Mouse (Mus musculus) urinary bladder, postnatal 25 days (tissue): ENCODE data around the gene Stxbp3.

Source experiments
- DNase-seq: peaks from one replicate; pipeline ENCODE4 v3.0.0; 2022; ENCODE audit warnings: low spot score

Stxbp3 gene

GRCm38 (mm10) chr3:108764976-108765375 is 75.3 kb downstream of the Stxbp3 start:
- no peak for DNase-seq

GRCm38 (mm10) chr3:108763691-108764090 is 76.6 kb downstream of the Stxbp3 start:
- DNase-seq = no peak

DNA sequence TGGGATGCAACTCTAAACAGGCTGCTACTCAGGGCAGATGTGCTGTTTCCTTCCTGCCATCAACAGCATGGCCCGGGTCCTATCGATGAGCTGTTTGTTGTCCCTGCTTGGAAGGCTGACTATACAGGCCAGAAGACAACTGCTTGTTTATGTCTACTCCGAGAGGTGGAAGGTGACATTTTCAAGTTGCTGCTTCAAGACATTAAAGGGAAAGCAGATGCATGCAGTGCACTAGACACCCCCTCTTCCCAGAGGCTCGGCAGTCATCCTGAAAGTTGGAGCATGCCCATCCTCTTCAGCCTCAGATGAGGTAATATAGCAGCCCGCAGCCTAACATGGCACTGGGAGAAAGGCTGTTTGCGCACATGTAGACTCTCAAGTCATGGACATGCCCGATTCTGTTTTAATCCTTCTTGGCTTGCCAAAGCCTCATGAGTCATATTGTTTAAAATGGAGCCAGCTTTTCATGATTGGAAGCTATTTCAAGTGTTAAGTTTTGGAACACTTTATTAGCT is 77.7 kb downstream of the Stxbp3 start:
- DNase-seq = no peak

DNA sequence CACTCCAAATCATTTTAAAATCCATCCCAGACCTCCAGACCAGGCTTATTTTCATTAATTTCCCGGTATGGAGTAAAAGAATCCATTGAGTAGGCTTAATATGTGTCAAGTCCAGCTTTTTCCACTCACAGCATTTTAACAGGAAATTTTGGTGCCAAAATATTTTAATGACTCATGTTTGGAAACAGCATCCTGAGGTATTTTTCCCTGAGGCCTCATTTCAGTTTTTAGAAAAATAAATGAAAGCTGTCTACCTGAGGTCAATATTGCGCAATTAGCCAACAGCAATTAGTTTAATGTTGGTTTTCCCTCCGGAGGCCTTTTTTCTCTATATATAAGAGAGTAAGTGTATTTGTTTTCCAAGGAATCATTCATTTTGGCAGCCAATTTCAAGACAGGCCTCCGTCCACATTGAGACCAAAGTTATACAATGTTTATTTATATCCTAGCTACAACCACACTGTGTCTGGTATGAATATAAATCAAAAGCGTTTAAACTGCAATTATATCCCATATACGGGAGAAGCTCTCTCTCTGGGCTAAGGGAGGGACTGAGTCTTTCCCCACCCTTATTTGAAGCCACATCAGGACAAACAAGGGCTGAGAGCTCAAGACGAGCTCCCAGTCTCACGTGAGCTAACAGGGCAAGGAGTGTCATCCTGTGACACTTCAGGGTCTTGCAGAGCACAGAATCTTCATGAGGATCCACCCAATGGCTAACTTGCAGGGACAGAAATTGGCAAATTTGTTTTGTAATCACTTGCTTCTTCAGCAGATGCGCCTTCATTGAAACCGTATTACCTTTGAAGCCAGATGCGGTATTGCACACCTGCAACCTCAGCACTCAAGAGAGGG is 80.5 kb downstream of the Stxbp3 start:
- no peak for DNase-seq

DNA sequence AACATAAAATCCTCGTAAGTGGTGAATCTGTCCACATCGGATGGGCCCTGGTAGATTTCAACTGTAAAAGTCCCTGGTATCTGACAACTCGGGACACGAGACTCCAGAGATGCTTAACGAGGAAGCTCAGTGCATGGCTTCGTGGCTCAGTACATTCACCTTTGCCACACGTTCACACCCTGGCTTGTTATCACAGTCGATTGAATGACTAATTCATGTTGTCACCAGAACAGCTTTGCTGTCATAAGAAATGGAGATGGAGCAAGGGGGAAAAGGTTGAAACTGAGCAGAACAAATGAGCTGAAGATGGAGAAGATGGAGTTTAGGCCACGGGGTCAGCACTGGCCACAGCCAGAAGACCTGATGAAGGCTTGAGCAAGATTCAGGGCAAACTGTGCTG is 82.8 kb downstream of the Stxbp3 start:
- DNase-seq = no peak

DNA sequence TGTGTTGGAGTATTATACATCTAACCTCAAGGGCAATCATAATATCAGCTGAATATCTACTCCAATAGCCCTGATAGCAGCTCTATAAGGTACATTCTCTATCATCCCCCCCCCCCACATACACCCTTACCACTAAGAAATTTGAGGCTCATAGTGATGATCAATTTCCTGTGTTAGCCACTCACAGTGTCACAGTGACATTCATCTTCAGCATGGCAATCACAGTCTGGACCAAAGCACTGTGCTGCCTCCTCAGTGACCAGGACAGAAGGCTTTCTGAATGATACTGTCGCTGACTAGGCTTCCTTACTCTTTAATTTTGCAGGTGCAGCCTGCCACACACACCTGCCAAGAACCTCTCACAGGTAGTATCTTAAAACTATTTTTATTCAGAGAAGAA is 84.2 kb downstream of the Stxbp3 start:
- DNase-seq = no peak

DNA sequence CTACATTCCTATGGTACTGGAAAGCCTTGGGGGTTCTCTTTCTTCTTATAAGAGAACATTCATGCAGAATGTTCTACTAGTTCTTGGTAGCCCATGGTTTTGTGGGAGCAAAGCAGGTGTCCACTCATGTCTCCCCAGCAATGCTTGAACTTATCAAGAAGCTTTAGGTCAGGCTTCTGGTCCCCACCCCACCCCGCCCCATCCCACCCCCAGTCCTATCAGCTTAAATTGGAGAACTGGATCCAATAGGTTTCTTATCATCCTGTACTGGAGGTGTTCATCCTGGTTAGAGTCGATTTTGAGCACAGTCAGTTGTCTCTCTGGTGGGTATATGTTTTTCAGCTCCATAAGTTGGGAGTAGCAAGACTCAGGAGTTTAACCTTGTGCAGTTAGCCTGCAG is 84.8 kb downstream of the Stxbp3 start:
- DNase-seq = no peak

DNA sequence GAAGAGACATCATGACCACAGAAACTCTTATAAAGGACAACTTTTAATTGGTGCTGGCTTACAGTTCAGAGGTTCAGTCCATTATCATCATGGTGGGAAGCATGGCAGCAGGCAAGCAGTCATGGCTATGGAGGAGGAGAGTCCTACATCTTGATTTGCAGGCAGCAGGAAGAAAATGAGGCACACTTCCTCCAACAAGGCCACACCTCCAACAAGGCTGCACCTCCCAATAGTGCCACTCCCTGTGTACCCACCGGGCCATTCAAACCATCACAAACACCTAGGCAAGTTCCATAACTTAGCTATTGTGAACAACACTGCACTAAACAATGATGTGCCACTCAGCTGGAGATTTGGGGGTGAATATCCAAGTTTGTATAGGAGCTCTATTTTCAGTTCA is 85.8 kb downstream of the Stxbp3 start:
- no peak for DNase-seq

- DNase-seq = no peak
Measured at GRCm38 (mm10) chr3:108751691-108752090, 88.6 kb downstream of the Stxbp3 start.

GRCm38 (mm10) chr3:108751061-108751460 is 89.3 kb downstream of the Stxbp3 start:
- DNase-seq = no peak

GRCm38 (mm10) chr3:108744060-108744459 is 96.3 kb downstream of the Stxbp3 start:
- DNase-seq = no peak
